Mouse (Mus musculus): ENCODE data around the gene Ptpn3. TPM values are rescaled to one million over a fixed set of nuclear protein-coding genes. Genes with fewer than 3 reads are reported as not detected.
A peak's percentile ranks its signal among the peaks of the same experiment; 100 is the strongest.

Gene Ptpn3
- total RNA-seq, 2 experiments from 2014 or later: 74.8 to 79.2 TPM

GRCm38 (mm10) chr4:57165654-57166053 lies 136.0 kb downstream of the Ptpn3 start:
- DNase-seq: no peak

GRCm38 (mm10) chr4:57164578-57165210 lies 136.9 kb downstream of the Ptpn3 start:
- no peak for DNase-seq

- DNase-seq: peak in 1 of 2 experiments; percentile 36
These were observed 138.6 kb downstream of the Ptpn3 start for GRCm38 (mm10) chr4:57162789-57163722.

- DNase-seq: no peak
These were observed 141.1 kb downstream of the Ptpn3 start for GRCm38 (mm10) chr4:57160571-57160970.

- no peak for DNase-seq
These were observed 145.0 kb downstream of the Ptpn3 start for GRCm38 (mm10) chr4:57156549-57157169.

DNA sequence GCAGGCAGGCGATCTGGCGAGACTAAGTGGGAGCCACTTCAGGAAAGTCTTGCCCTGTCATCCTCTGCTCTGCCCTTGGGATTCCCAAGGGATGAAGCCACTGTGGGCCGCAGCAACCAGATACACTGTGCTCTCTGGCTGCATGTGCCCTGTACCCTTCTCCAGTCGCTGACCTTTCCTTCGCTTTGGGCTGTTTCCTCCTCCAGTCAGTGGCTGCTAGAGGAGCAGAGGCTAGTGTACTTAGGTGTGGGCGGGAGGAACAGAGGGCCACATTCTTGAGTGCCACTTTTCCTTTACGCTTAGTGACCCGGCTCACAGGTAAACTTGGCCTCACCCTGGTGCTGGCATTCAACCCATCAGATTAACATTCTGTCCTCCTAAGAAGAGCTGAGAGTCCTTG lies 147.8 kb downstream of the Ptpn3 start:
- no peak for DNase-seq

GRCm38 (mm10) chr4:57153068-57153835 lies 148.4 kb downstream of the Ptpn3 start:
- no peak for DNase-seq

DNA sequence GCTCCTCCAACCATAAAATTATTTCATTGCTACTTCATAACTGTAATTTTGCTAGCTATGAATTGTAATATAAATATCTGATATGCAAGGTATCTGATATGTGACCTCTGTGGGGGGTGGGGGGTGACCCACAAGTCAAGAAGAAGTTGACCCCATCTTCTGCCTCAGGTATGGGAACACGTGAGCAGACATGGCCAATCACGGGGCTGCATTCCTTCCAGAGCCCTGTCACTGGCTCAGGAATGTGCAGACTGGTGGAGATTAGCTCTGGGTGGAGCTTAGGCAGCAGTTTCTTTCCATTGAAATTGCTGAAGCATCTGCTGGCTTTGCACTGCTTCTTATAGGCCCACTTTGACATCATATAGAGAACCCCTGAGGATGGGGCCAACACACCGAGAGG lies 153.5 kb downstream of the Ptpn3 start:
- no peak for DNase-seq

DNA sequence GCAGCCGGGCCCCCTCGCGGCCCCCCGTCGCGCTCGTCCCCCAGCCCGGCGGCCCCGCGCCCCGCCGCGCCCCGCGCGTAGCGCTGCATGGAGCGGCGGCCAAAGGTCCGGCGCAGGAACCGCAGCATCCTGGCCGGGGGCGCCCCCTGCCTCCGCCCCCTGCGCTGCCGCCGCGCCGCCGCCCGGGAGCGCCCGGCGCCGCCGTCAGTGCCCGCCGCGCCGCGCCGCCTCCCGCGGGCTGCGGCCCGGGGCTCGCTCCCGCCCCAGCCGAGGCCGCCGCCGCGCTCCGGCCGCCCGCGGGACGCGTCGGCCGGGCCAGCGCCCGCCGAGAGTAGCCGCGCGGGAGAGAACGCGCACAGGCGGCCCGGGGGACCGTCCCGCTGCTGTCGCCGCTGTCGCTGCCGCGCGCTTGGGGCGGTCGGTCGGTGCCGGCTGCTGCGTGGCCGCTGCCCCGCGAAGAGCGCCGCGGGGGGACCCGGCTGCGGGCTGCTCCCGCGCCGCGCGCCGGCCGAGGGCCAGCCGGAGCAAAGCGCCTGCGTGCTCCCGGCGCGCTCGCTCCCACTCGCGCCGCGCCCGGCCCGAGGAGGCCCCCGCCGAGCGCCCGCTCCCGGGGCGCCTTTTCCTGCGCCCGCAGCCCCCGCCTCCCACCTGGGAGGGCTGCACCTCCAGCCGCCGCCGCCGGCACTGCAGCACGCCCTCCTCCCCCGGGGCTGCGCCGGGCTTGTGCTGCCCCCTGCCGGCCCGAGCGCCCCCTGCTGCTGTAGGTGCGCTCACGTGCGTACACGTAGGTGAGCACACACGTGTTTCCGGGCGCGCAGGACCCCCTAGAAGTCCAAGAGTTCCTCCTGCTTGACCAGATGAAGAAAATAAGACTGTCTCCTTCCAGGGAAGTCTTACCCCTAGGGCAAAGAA lies 158.4 kb downstream of the Ptpn3 start, which contains the start of gene Epb41l4b:
Epb41l4b (minus strand) TSS at position 412 of the 912 bp plus-strand sequence.
- DNase-seq: peak; percentile 79 to 82

DNA sequence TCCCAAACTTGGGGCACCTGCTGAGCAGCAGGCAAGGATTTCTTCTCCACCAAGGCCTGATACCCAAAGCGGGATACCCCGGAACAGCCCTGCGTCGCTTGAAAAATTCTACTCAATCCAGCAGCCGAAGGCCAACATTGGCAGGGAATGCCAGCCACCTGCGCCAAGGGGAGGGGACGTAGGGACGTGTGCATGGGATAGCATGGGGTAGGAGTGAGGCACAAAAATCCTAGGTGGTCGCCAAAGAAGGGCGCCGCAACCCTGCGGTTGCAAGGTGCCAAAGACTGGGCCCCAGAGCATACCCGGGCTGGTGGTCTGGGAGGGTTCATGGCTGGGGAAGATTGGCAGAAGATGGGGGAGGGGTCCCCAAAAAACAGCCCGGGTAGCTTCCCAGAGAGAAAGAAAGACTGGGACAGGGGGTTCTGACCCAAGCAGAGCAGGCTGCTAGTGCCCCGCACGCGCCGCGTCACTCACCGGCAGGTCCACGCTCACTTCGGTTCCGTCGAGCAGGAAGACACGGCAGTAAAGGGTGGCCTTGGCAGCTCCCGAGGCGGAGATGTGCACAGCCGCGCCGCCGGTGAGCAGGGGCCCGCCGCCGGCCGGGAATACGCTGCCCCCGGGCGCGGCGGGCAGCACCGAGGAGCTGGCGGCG lies 159.1 kb downstream of the Ptpn3 start:
- DNase-seq: peak in 1 of 2 experiments; percentile 14

DNA sequence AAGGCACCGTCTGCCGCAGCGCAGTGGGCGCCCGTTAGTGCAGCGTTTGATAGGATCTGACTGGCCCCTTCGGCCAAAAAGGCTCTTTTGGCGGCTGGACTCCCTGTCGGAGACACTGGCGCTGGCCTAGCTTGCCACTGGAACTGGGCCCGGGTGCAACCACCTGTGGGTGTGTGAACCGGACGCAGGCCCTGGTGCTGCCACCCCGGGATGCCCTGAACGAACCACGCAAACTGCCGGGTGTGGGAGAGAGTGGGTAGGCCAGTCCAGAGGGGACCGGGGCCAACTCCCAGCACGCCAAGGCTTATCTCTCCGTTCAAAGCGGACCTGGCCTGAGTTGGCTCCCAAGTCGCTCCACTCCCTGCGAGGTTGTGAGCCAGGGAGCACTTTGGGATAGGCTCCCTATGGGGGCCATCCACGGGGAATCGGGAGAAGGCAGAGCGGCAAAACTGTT lies 159.7 kb downstream of the Ptpn3 start:
- peak in 1 of 2 experiments; percentile 17 for DNase-seq

GRCm38 (mm10) chr4:57140992-57141717 lies 160.5 kb downstream of the Ptpn3 start:
- peak in 1 of 2 experiments; percentile 18 for DNase-seq

Other genes with a start within 250 kb of the Ptpn3 start
- 10 to 100 TPM; 20.4 to 23.5 TPM for gene Epb41l4b, start 158.4 kb downstream of the Ptpn3 start, total RNA-seq (2021)
- gene Palm2, start 132.4 kb upstream of the Ptpn3 start, total RNA-seq (2021): 10 to 100 TPM; 47.2 to 55.0 TPM